Mouse (Mus musculus) layer of hippocampus, postnatal 36 days (tissue): ENCODE measurements around the gene Fam181a. TPM values are rescaled to one million over a fixed set of nuclear protein-coding genes. Genes with fewer than 3 reads are reported as not detected.

Source experiments
- DNase-seq, 2 experiments: peaks; one replicate each; pipeline ENCODE4 v3.0.0; 2022
- total RNA-seq, 2 experiments: library from RNA; stranded (reverse); gene quantifications; 2 replicates each; pipeline ENCODE4 v1.2.3; 2021

Fam181a gene
- total RNA-seq, 2 experiments from 2014 or later, result 1.5 to 1.6 TPM

DNA sequence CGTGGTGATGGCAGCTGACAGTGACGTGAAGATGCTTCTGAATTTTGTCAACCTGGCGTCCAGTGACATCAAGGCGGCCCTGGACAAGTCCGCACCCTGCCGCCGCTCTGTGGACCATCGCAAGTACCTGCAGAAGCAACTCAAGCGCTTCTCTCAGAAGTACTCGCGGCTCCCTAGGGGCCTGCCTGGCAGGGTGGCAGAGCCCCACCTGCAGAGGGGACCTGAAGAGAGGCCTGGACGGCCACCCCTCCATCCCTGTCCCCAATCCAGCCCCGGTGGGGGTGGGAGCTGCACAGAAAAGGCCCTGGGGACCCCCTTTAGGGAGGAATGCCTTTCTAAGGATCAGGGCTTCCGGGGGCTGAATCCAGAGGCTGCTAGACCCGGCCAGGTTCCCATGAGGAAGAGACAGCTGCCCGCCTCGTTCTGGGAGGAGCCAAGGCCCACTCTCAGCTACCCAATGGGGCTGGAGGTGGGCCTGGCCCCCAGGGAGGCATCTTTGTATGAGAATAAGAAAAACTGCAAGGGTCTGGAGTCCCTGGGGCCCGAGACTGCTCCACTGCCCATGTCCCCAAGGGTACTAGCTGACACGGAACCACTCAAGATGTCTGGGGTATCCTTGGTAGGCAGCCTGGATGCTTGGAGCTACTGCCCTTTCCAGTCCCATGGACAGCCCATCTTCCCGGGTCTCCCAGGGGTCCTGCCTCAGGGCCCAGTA is 5.2 kb downstream of the Fam181a start:
- no peak for DNase-seq

DNA sequence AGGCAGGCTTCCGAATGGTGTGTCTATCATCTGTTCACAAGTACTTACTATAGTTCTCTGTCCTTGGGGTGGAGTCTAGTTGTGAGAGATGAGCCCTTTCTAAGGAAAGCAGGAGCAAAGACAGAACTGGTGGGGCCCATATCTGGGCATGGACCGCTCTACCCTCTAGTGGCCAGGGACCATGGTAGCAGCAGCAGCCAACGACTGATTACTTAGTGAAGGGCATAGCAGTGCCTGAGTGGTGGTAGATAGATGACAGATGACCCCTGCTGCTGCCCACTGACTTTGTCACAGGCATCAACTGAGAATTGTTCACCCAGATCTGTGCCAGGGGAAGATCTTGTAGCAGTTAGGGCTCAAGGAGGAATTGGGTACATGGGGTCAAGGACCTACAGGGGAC is 12.0 kb downstream of the Fam181a start:
- peak in 1 of 2 experiments; percentile 40 for DNase-seq

DNA sequence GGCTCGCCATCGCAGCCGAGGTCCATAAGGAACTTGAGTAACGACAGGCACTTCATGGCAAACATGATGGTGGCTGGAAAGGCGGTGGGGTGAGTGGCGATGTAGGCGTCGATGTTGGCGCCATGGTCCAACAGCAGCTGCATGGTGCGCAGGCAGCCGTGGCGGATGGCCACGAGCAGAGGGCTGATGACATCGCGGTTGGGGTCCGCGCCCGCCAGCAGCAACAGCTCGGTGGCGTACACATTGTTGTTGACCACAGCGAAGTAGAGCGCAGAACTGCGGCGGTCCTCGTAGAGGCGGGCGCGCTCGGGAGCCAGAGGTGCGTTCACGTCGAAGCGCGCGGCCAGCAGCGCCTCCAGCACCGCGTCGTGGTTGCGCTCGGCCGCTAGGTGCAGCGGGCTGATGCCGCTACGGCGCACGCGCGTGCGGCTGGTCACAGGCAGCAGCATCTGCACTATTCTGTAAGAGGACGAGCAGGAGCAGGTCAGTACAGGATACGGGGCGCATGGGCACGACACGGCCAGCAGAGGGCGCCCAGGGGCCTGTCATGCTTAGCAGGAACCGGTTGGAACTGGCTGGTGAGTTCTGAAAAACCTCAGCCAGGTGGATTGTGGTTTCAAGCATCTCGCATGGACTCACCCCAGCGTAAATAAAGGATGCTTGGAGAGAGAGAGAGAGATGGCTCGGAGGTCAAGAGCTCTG is 14.5 kb downstream of the Fam181a start:
- peak; percentile 77 to 79 for DNase-seq

DNA sequence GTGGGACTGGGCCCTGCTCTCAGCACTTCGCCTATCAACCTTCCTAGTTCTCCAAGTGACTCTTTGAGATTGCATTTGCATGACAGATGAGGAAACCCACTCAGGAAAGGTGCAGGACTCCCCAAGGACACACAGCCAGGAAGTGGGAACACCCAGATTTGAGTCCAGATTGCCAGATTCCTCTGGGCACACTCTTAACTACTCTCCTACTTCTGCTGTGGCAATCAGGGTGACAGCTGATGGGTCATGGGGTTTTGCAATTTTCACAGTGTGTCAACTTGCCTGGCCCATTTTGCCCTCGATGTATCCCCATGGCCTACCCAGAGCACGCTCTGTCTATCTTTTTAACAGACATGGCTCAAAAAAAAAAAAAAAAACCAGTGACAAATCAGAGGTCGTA is 15.8 kb downstream of the Fam181a start:
- DNase-seq, result no peak

DNA sequence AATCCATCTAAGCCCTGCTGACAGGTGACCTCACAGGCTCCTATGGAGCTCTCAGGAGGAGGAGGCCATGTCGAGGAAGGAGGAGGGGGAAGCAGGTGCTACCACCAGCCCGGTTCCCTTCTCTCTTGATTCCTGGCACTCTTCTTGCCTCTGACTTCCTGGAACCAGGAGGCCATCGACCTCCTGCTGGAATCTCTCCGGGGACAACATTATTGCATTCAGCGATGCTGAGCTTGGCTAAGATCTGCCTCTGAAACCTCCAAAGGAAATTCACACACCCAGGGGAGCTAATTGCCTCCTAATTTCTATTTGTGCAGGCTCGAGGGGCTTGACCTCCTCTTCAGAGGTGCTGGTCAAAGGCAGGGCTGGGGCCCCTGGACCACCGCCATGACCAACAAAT is 16.3 kb downstream of the Fam181a start:
- DNase-seq, result no peak

DNA sequence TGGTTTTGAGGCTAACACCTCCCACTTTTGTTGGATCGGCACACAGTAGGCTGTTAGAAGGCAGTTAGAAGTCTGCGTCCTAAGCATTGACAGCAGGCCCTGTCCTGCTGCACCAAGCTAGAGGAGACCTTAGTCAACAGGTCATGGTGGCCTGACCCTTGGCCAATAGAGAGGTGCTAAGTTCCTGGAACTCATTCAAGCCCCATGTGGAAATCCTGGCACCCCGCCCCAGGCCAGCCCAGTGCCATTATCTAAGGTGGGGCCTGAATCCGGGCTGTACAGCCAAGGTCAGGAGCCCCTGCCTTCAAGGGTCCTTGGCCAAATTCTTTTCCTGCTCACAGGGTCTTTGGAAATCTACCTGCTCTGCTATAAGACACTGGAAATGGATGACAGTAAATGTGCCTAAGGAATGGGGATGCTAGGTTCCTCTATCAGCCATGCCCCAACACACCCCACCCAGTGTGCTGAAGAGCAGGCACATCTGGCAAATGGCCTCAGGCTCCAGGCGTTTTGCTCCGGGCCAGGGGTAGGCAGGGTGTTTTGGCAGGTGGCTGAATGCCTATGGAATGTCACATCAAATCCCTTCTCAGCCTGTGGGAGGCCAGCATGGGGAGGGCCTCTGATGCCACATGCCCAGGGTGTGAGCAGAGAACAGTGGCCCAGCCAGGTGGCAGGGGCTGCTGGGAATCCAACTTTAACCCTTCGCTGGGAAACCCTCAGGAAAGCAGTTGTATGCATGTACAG is 17.8 kb downstream of the Fam181a start:
- no peak for DNase-seq

DNA sequence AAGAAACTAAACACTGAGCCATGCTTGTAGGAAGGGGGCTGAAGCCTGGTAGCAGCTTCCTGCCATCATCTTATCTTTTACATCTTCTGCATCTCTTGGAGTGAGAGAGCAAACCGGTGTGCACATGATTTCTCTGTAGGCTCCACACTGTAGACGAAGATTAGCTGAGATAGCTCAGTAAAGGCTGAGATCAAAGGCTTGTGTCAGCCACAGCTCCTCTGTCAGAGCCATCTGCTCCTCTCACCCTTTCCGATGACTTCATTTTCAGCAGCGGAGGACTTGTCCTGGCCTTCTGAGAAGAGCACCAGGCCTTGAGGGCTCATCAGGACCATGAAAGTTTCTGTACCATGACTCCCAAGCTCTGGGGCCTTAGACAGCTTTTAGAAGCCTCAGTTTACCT is 20.7 kb downstream of the Fam181a start:
- no peak for DNase-seq

DNA sequence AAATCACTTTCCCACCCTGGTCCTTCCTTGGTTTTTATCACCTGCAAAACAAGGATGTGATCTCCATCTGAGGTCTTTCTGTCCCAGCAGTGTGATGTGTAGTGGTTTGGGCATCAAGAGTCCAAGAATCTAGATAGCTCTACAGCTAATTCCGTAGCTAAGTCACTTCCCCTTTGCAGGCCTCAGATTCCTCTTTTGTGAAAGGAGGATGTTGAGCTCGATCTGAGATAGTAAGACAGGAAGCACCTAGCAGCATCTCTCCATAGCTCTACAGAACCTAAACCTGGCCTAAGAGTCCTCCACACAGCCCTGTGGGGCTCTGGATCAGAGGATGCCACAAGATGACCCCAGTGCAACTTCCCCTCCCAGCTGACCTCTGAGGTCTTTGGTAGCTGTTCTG is 22.1 kb downstream of the Fam181a start:
- DNase-seq, result no peak

DNA sequence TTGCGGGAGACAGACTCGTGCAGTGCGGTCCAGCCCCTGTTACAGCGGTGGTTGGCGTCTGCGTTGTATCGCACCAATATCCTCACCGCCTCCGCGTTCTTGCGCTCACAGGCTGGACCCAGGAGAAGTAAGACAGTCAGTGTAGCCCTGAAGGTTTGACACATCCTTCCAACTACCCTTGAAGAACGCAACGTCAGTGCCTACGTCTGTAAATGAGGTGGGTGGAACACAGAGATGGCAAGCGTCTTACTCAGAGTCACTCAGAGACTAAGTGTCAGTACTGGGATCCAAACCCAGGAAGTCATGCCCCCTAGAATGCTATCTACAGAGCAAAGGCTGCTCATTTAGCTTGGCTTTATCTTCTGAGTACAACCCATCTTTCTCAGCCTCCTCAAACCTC is 22.7 kb downstream of the Fam181a start:
- no peak for DNase-seq

DNA sequence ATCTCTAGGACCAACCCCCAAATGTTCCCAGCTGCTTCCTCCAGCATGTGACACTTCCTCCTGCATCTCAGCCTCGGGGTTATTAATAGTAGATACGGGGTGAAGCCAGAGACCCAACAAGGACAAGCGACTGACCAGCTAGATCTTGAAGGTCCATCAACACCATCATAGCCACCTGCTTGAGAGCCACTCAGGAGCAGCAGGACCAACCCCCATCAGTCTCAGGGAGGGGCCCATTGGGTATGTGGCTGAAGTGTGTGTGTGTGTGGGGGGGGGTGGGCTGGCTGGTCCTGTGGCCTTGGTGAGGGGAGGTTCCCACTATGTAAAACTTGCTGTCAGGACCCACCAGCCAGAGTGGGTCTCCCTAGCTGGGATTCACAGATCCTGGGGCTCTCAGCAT is 26.0 kb downstream of the Fam181a start:
- DNase-seq, result no peak

DNA sequence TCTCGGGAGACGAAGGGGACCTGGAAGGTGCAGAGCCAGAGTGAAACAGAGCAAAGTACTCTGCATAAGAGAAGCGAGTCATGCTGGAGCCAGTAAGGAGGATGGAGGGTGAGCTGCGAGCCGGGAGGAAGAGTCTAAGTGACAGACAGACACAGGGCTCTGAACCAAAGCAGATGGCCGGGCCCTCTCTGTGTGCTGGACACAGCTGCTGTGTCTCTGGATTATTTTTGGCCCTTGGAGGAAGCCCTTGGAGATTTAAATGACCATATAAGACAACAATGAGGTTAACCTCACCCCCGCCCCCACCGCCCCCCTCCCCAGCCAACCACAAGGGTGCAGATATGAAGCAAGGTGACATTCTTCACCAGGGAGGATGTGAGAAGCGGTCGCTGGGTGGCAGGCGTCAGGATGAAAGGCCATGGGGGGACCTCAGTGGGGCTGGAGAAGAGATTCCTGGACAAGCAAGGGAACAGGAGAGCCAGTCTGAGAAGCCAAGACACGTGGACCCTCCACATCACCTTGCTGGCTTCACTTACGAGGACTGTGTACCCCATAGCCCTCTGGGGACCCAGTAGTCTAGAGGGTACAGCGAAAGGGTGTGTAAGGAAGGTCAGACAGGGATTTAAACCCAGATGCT is 27.5 kb downstream of the Fam181a start:
- no peak for DNase-seq

DNA sequence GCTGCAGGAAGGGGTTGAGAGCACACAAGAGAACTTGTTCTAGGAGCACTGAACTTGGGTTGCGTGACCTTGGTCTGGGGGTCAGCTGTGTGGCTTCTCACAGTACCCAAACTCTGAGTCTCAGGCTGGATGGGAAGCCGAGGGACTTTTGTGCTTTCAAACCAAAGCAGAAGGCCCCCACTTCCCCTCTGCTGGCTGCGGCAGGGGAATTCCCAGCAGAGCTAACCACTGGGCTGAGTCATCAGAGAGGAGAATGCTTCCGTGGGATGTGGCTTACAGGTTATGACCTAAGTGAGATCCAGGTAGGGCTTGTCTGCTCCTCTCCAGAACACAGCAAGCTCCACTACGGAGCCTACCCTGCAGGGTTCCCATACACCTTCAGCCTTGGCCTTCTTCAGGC is 30.4 kb downstream of the Fam181a start:
- DNase-seq, result no peak

DNA sequence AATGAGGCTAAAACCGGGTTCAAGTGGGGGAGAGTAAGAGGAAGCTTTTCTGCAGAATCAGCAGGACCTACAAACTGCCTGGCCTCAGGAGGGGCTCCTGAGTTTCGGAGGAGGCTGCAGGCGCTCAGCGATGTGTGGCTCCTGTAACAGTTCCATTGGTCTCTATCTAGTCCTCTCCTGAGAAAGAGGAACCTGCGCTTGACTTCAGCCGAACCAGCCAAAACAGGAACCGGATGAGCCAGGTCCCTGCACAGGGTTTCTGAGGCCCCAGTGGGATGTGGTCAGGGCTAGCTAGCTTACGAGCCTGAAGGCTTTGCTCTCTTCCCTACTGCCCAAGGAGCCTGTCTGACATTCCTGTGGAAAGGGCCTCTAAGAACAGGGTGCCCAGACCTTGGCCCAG is 32.7 kb downstream of the Fam181a start:
- DNase-seq, result no peak

DNA sequence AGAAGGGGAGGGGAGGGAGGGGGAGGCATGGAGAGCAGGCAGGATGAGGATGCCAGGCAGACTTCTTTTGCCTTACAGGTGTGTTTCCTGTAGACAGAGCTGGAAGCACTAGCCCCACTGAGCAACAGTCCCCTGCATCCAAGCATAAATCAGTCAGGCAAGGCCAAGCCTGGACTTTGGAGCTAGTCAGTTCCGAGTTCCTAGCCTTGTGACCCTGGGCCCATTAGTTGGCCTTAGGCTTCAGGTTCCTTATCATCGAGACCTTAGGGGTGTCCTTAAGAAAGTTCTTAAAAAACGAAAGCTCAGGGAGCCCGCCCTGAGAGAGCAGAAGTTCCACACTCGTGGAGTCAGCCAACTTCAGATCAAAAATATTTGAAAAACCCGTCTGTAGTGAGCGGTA is 34.2 kb downstream of the Fam181a start:
- DNase-seq, result no peak

DNA sequence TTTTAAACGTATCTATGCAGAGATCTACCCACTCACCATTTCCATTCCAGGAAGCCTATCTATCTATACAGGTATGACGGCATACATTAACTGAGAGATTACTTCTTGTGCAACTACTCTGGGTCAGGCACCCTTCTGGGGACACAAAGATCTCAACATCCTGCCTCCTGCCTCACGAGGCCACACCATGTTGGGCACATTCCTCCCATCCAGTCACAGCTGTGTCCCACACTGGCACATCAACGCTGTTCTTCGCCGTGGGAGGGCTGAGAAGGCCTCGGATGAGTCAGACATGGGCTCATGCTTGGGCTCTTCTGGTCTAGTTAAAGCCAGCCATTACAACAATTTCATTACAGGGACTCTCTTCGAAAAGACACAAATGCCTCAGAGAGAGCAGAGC is 36.2 kb downstream of the Fam181a start:
- no peak for DNase-seq

DNA sequence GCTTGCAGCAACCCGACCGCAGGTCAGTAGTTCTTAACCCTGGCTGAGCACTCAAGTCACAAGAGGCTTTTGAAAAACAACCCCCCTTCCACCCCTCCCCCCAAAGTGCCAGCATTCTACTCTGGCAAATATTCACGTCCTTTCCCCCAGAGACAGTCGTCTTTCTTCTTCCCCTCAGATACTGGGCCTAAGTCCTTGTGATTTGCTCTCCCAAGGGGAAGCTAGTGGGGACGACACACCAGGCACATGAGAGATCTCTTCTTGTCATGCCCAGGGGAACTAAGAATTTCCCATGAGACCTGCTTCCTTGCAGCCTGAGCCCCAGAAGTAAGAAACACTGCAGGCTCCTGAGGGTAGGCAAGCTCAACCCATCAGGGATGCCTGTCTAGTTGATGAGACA is 36.6 kb downstream of the Fam181a start:
- DNase-seq, result no peak

DNA sequence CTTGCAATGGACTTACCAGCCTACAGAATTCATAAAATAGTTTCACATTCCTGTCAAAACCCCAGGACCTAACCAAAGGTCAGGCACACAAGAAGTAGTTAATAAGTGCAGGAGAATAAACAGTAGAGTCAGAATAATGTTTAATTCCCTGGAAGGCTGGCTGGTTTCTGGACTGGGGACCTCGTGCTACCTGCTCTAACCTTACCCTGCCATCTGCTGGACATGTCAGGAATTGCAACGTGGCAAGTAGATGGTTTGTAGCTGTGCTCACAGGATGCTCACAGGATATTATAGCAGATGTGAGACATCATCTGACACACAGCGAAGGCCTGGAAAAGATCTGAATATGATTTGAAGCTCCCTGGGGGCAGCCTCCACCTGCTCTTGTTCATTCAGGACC is 37.7 kb downstream of the Fam181a start:
- peak; percentile 74 to 75 for DNase-seq

DNA sequence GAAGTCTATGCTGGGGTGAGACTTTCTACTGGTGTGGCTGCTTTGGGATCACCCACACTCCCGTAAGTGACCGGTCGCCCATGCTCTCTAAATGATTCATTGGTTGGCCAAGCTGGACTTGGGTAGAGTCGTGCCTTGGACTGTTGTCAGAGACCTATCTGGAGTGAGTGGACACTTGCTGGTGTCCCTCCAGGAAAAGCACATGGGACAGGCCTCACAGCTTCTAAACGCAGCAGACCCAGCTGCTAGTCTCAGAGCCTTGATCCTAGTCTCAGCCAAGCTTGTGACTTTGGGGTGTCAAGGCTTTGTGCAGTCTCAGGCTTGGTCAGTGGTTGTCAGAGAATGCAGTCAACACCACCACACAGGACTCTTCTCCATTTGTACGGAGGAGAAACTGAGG is 42.0 kb downstream of the Fam181a start:
- DNase-seq, result no peak

DNA sequence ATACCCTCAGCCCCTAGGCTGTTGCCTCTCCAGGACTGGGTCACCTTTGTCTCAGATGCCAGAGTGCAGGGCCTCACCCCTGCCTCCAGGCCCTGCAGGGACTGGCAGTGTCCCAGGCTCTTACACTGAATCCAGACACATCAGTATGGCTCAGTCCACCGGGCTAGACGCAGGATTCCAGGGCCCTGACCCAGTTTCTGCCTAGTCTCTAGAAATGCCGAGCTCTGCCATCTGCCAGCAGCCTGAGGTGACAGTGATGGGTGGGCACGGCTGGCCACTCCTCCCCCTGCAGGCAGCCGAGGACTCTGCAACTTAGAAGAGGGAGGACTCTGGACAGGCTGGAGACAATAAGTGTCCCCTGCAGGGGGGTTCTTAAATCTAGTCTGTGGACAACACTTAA is 42.8 kb downstream of the Fam181a start:
- DNase-seq, result no peak

DNA sequence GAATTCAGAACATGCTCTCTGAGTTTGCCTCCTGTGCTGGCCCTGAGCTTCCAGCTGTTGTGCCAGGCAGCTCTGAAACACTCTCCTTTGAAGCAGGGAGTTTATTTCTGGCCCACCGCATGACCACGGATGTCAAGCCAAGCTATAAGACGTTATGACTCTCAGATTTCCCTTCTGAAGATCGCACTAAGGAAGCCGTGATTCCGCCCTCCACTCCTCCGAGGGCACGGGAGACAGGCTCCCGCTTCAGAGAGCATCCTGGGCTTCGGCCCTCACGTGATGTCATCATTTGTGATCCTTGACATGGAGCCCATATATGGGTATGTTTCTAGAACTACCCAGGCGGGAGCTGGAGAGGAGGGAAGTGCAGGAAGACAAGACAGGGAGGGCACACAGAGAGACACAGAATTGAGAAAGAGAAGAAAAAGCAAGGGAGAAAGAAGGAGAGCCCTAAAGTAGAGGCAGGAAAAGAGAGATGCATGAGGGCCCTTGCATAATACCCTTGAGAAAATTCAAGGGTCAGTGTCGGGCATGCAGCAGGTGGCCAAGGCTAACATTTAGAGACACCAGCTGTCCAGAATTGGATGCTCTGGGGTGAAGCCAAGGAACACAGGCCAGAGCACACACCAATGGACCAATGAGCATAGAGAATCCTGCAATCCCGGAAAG is 45.1 kb downstream of the Fam181a start, which contains the start of gene Asb2:
Gene Asb2 (minus strand): TSS at position 256 of the 669 bp plus-strand sequence.
- no peak for DNase-seq

DNA sequence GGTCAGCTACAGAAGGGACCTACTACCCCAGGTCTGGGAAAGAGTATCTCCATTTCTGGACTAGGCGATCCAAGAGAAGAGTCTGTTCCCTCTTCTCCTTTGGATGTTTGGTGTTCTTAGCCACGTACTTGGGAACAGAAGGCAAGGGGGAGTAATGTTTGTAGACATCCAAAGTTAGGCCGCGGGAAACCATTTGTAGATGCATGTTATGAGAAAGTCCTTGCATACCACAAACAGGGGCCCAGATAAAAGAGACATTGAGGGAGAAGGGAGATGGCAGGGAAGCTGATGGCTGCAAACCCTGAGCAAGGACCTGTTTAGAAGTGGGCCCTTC is 45.6 kb downstream of the Fam181a start:
- DNase-seq, result no peak

DNA sequence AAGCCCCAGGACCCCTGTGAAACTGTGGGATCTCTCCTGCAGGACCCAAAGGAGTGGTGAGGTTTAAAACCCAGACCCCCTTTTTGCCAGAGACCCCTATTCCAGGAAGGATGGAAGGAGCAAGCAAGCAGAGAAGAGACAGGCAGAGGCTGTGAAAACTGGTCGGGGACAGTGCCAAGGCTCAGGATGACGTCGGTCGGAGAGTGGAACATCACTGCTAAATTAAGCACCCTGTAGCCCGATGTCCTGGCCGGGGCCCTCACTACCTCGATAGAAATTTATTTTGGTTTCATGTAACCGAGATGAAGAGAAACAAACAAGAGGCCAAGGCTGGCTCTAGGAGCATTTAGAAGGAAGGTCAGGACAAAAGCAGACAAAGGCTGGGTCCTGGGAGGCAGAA is 47.4 kb downstream of the Fam181a start:
- no peak for DNase-seq
